Mouse (Mus musculus) brain, embryonic 14.5 days (tissue): ENCODE measurements around the gene Gm6309.

Experiments
- CTCF ChIP-seq: fragments of 200-500 bp; IDR thresholded peaks from 2 replicates; pipeline ENCODE4 v1.5.1; 2012; ENCODE audit warnings: inconsistent platforms, mild to moderate bottlenecking, moderate library complexity, borderline replicate concordance; ENCODE audit not compliant: insufficient read depth, insufficient read length; ENCODE audit errors: extremely low read depth
- POLR2A ChIP-seq: fragments of 200-500 bp; IDR thresholded peaks from 2 replicates; pipeline ENCODE4 v1.6.1; 2012; ENCODE audit warnings: mild to moderate bottlenecking, inconsistent platforms, borderline replicate concordance; ENCODE audit not compliant: poor library complexity, insufficient read depth, insufficient read length, severe bottlenecking; ENCODE audit errors: extremely low read depth

- TF ChIP-seq CTCF (no peak), POLR2A (no peak)
These were observed 33.4 kb upstream of the Gm6309 start for GRCm38 (mm10) chr5:146203921-146204320.
